Mouse (Mus musculus) 3T3-L1 (cell line): ENCODE data around the gene Clec2h.
"Not testable (repeated sequence)": the region's sequence is repeated elsewhere in the genome, so short reads cannot be mapped to it uniquely, and the experiment has no call there.

Experiments used
- DNase-seq: peaks from one replicate; pipeline ENCODE4 v3.0.0-alpha.2; 2015; ENCODE audit warnings: low read depth, low spot score

Gene Clec2h

DNA sequence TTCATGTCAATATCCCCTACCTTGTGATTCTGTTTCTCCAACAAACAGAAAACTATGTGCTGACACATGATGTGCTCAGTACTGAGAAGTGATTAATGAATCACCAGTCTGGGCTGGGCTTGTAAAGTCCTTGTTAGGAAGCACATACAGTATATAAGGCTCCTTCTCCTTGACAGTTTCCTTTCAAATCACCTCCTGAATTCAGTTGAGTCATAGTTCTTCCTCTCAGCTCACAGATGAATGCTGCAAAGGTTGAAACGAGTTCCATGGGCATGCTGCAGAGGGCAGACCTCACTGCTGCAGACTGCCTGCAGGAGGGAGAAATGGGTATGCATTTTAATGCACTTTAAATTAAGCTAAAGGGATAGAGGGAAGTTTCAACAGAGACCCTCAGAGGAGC is at the start of gene Clec2h:
Gene Clec2h (plus strand): TSS at position 180 of the 400 bp plus-strand sequence.
- peak; percentile 36 for DNase-seq

DNA sequence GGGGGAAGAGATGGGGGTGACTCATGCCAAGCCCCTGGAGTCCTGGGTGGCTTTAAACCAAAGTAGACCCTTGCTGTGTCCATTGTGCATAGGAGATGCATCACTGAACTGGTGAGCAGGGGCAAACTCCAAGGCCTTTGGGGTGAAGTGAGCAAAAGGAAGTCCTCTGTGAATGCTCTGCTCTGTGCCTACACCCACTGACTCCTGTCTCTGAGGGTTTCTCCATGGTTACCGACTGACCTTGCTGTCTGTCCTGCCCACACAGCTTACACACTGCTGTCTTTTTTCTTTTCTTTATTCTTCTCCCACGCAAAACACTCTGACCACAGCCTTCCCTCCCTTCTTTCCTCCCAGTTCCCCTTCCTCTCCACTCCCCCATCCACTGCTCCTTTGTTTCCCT is 39.5 kb upstream of the Clec2h start:
- no peak for DNase-seq

DNA sequence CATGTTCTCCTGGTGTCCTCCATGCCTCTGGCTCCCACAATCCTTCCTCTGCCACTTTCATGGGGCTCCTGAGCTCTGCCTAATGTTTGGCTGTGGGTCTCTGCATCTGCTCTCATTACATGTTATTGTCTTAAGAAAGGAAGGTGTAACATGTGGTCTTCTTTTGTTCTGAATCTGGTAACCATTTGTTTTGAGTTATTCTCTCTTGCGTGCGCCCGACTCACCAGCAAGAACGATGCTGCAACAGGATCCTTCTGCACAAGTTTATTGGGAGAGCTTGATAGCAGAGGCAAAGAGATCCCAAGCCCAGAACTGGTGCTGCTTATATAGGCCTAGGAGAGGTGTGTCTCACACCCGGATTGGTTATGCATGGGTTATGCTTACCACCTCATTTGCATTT is 38.8 kb upstream of the Clec2h start, which contains the start of gene Klrb1a:
Gene Klrb1a (minus strand): TSS at position 101 of the 400 bp plus-strand sequence.
- not testable (repeated sequence) for DNase-seq

DNA sequence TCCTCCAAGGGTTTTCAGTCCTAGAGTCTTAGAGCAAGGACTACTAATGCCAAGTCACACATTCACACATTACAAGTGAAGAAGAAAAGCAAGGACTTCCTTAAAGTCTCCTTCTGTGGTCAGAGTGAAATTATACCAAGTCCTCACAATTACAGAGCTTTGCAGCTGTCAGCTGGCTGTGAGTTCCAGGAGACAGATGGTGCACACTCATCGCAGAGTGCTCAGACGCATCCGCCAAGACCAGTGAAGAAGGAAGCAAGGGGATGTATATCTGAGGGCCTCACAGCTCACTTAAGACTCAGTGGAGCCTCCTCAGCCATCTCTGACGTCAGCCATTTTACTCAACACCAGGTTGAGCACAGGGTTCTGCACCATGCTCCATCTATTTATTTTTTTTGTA is 37.8 kb upstream of the Clec2h start:
- DNase-seq: no peak

DNA sequence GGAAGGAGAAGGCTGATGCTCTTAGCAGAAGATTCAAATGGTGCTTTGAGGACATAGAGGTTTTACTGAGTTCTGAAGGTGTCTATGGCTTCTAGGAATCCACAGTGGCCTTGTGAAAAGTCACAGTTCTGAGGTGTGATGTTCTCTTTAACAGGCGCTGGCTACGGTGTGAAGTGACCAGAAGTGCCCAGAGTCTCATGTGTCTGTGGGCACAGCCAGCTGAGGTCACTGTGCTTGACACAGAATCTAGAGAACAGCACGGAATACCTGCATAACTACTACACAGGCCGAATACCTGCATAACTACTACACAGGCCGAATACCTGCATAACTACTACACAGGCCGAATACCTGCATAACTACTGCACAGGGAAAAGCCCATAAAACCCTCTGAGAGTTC is 36.9 kb upstream of the Clec2h start:
- not testable (repeated sequence) for DNase-seq

DNA sequence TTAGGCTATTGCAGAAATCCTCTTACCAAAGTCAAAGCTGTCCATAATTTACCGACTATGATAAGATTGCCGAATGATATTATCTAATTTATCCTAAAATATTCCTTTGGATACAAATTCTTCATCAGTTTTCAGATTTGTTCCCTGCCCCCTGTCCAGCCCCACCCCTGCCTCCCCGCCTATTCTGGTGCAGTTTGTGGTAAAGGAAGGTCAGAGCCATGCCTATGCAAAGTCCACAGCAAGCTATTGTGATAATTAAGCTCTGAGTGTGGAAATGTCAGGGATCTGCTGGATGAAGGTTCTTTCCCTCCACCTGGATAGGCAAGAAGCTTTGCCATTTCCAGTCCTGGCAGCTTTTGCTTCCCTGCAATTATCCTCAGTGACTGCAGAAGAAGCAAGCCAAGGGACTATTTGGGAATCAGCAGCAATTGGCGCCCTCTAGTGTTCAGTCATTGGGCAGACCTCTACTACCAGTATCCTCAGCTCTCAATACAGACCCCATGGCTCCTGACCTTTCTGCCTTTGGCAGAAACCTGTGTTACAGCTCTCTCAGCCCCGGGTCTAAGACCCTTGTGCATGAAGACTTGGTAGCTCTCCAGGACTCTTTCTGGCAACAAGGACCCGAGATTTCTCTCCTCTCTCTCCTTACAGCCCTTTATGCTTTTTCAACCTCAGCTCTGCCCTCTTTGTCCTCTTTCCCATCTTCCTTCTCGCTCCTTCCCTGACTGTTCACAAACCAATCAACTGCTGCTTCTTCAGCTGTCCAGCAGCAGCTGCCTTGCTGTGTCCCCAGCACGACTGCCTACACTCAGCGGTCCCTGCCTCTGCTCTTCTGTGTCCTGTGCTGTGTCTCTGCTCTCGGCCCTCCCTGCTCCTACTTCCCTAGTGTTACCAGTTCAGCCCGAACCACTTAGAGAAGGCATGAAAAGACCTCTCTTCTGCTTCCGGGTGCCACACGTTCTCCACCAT is 32.1 kb upstream of the Clec2h start:
- peak; percentile 44 for DNase-seq

DNA sequence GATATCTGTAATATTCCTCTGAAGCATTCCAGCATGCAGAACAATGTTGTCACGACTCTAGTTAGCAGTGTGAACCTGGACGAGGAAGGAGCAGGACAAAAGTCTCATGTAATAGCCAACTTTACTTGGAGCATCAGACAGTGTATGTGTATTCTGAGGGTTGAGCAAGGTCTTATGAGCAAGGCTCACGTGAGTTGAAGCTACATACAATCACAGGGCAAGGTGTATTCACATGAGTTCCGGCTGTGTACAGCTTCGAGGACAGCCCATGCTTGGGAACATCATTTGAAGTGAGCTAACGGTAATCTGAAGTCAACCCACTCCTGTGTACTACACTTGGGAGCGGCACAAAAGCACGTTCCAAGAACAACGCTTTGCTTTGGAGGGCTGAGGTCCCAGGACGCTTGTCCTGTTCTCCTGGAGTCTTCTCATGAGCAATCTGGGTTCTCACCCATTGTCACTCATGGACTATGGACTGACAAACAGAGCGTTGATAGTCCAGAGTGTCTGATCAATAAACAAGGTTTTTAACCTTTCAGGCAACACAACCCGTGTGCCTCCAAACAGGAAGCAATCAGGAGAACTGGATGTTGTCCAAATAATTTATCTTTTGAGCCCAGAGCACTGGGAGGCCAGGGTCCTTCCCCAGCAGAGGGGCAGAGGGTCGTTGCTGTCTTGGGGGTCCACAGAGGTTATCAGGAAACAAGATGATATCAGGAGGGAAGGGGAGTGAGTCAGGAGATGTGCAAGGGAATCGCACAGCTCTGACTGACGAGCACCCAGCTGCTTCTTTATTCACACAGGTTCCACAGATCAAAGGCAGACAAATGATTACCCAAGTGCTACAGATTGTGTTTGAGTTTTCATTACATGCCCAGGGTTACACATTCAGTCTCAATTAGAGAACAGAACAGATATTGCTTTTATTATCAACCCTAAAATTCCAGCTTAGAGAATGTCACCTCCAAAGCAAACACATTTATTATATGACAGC is 31.0 kb upstream of the Clec2h start:
- DNase-seq: not testable (repeated sequence)

DNA sequence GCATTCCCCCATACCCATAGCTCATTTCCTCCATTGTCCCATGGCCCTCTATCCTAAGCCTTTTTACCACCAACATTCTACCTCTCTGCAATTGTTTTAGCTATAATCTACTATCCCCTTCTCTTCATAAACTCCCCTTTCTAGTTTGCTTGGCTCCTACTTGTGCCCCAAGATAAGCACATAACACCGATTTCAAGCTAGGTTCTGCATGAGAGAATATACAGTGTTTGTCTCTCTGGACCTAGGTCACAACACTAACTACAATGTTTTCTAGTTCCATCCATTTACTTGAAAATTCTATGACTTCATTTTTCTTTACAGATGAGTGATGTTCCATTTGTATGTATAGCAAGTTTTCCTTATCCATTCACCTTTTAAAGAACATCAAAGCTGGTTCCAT is 21.5 kb upstream of the Clec2h start:
- no peak for DNase-seq

DNA sequence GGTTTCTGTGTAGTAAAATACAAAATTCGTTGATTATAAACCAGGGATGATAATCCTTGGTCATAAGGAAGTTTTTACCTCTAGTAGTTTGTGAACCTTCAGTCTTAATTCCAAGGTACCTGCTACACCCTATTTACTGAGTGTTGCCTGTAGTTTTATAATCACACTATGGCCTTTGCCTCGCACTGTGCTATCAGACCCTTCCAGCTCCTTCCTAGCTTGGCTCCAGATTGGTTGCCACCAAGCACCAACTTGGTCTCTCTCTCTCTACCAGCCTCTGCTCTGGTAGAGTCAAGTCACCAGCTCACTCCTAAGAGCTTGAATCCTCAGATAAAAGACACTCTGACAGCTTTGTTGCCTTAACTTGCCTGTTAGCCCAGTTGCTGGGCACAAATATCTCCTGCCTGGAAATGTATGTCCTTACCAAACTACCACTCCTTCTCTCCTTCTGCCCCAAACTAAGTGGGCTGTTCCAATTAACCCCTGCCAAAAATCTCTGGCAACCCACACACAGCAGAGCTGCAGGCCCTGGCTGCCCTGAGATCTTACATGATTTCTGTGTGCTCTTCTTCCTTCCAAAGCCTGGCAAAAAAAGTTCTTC is 21.0 kb upstream of the Clec2h start:
- no peak for DNase-seq

DNA sequence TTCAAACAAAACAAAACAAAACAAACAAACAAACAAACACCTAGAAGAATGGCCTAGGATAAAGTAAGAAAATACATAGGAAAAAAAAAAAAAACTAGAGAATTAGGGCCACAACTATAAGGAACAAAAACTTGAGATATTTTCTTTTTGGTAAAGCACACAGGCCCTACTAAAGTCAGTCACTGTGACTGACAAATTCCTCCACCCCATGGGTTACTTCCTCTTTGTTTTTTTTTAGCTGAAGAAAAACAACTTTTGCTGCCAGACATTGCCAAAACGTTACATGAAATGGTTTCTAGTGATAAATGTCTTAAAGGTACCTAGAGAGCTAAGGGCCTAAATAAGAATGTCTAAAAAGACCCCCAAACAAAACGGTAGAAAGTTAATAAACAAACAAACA is 18.2 kb upstream of the Clec2h start:
- no peak for DNase-seq

DNA sequence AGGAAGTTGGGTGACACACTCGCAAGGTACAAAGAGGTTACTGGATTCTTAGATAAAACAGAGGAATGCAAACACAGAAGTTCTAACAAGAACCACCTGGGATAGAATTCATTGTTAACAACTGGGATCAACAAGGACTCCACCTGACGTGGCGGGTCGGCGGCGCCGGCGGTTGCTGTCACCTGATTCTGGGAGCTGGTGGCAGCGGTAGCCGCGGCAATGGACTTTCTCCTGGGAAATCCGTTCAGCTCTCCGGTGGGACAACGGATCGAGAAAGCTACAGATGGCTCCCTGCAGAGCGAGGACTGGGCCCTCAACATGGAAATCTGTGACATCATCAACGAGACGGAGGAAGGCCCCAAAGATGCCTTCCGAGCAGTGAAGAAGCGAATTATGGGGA is 17.5 kb upstream of the Clec2h start:
- not testable (repeated sequence) for DNase-seq

DNA sequence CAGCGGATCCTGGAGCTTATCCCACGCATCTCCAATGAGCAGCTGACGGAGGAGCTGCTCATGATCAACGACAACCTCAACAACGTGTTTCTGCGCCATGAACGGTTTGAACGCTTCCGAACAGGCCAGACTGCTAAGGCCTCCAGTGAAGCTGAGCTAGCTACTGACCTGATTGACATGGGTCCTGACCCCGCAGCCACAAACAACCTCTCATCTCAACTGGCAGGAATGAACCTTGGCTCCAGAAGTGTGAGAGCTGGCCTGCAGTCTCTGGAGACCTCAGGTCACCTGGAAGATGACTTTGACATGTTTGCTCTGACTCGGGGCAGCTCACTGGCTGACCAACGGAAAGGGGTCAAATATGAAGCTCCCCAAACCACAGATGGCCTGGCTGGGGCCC is 16.5 kb upstream of the Clec2h start:
- not testable (repeated sequence) for DNase-seq

DNA sequence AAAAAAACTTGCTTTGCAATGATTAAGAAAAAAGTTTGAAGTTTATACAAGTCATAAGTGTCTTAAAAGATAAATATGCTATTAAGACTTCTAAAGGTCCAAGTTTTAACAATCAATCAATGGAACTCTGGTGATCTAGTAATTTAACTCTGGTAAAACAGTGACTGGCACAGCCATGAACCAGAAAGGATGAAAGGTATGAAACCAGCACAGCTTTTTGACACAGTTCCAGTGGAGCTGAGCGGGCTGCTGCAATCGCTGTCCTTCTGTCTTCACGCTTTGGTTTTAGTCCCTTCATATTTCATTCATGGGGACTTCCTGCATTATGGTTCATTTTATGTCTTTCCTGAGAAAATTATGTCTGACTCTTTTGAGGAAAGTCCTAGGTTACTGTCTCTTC is 12.5 kb upstream of the Clec2h start:
- no peak for DNase-seq

DNA sequence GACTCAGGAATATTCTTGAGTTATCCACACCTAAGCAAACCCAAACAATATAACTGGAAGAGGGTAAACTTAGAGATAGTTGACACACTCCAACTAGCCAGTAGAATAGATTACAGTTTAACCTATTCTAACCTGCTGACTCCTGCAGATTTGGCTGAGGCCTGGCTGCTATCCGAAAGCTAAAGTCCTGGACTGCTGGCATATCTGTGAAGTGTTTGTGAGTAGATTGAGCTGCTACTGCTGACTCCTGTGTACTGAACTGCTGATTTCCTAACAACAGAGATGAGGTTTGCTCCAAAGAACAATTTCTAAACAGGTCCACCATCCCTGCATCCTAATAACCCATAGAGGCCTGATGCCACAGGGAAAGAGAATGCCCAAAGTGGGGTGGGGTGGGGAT is 12.0 kb upstream of the Clec2h start:
- no peak for DNase-seq

DNA sequence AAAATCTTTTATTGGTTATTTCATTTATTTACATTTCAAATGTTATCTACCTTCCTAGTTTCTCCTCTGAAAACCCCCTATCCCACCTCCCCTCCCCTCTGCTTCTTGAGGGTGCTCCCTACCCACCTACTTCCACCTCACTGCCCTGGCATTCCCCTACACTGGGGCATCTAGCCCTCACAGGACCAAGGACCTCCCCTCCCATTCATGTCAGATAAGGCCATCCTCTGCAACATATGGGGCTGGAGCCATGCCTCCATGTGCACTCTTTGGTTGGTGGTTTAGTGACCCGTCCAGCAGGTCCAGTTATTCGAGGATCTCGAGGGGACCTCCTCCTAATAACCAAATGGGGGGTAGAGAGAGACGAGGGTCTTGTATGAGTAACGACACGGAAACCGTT is 11.4 kb upstream of the Clec2h start:
- DNase-seq: not testable (repeated sequence)

DNA sequence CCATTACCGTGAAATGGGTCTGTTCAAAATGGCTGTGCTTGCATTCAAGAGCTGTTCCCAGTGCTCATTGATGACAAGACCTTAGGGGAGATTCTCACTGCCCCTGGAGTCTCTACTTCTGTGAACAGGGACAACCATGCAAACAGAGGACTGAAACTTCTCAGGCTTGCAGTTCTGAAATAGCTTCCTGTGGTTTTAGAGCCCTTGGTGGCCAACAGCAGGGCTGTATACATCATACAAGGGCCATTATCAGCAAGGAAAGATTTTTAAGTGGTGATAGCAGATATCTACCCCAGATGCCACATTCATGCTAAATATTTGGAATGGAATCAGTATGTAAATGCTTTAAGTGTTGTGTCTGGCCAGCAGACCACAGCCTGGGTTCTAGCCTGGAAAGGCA is 9.2 kb upstream of the Clec2h start:
- DNase-seq: no peak

DNA sequence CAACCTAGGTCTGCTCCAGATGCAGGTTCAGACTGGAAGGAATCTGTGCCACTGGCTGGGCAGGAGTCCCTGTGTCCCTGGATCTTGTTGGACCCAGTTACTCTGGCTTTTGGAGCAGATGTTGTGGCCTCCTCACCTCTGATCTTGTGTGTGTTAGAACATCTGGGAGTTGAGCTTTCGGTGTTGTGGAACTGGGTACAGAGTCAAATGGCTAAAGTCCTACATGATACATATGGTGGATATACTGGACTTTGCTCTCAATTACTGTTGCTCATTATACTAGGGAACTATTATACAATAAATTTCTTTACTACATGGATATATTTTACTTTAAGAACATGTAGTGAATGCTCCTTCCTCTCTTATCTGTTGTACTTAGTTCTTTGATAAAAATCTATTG is 936 bp upstream of the Clec2h start:
- DNase-seq: no peak

DNA sequence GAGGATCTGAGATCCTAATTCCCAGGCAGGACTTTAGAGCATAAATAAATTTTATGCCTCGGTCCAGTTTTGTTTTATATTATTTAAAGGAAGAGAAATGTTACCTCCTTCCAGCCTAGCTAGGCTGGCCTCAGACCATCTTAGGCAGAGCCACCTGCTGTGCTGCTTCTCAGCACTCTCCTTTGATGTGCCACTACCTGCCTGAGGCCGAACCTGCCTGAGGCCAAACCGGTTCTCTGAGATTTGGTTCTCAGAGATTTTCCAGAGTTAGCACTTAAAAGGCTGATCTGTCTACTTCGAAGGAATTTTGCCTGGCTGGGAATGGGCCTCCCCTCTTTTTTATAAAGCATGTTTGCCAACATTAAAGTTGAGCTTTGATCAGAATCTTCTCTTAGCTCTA is 7.8 kb downstream of the Clec2h start:
- DNase-seq: no peak

DNA sequence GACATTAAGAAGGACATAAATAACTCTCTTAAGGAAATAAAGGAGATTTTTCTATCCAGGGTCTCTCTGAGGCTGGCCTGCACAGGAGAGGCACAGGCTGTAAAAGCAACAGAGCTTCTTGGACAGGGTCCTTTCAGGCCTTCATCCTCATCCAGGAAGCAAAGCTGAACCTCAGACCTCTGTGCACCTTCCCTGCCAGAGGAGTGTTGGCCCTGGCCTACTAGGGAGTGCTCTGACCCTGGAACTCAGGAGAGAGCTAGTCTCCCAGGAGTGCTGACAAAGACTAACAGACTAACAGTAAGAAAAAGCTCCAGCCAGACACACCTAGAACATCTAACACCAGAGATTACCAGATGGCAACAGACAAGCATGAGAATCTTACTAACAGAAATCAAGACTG is 17.4 kb downstream of the Clec2h start:
- DNase-seq: no peak

DNA sequence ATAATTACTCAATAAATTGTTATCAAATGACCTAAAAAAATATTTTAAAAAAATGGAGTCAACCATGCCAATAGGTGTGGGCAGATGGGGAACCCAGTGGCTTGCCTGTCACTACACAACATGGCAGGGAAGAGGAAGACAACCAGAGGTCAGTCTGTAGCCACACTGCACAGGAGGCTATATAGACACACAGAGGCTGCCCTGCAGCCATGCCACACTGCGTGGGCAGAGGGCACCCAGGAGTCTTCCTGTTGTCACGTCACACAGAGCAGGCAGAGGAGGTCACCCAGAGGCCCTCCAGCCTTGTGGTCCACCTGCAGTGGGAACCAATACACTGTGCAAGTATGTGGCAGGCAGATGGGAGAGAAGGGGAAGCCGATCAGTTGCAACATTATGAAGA is 39.5 kb downstream of the Clec2h start:
- no peak for DNase-seq

DNA sequence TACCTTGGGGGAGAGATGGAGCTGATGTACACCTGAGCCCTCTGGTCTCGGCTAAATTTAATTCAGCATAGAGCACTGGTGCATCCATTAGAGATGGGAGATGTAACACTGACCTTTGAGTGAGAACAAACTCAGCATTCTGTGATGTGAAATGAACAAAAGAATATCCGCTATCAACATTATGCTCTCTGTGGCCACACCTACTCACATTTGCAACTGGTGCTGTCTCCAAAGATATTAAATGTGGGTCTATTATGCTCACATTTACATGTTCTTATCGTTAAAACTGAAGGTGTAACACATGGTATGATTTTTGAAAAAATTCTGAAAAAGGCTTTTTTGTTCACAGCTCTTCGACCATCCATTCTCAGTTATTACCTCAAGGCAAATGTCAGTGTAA is 60.8 kb downstream of the Clec2h start, which contains the start of gene Klrb1:
Gene Klrb1 (minus strand): TSS at position 101 of the 400 bp plus-strand sequence.
- DNase-seq: no peak
